Mouse (Mus musculus): ENCODE measurements around the gene Srgap2.

- TF ChIP-seq CTCF (IDR thresholded peaks at IDR 0.05; ENCODE audit: extremely low read depth, insufficient read depth, low read length) (no peak), POLR2A (IDR thresholded peaks at IDR 0.05; ENCODE audit: extremely low read depth, insufficient read depth, low read length) (no peak)
These were observed 13.6 kb upstream of the Srgap2 start for GRCm38 (mm10) chr1:131540795-131541194.

Measured in cortical plate, adult 2 months (tissue).